Mouse (Mus musculus): ENCODE results near the gene Bcl9. TPM values are rescaled to one million over a fixed set of nuclear protein-coding genes. Genes with fewer than 3 reads are reported as not detected.

Gene Bcl9
- polyA plus RNA-seq, 1 experiment from 2014 or later = 59.8 TPM

DNA sequence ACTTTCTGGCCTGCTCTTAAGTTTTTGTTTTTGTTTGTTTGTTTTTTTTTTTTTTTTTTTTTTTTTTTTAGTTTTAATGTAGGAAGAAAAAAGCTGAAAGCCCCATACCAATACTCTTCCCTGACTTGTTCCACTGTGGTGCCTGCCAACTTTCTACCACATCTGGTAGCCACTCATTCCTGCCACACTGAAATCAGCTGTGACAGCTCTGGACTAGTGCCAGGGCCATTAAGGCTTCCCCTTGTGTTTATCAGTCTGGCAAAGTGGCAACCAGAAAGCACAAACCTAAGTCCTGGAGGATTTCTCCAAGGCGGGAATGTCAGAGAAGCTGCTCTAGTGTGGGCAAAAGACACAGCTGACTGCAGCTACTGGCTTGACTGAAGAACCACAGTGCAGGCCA is 83.3 kb downstream of the Bcl9 start:
- H3K27ac ChIP-seq (ENCODE audit: low read depth, low read length) = no peak overlapping the region
- H3K36me3 ChIP-seq (ENCODE audit: control insufficient read depth, insufficient read depth, low read length) = peaks cover 53% of the 10 kb centered on the region
- H3K27me3 ChIP-seq (ENCODE audit: control insufficient read depth, insufficient read depth, low read length) = no peaks in the 10 kb centered on the region
- ATAC-seq (ENCODE audit: low FRiP score) (no peak), DNase-seq (ENCODE audit: low spot score, missing footprints) (peak; percentile 69)
- H3K4me3 ChIP-seq (ENCODE audit: low read depth, low read length) = no peak overlapping the region
- H3K9ac ChIP-seq (ENCODE audit: low read length) = no peak overlapping the region
- 84% methylated on average over 1 of the region's 1 CpGs for WGBS
- no peaks in the 10 kb centered on the region for H3K4me1 ChIP-seq (ENCODE audit: control insufficient read depth, insufficient read depth, low read length)
- H3K9me3 ChIP-seq (ENCODE audit: control insufficient read depth, low read length) = no peaks in the 10 kb centered on the region
- H3K4me2 ChIP-seq = no peak overlapping the region

DNA sequence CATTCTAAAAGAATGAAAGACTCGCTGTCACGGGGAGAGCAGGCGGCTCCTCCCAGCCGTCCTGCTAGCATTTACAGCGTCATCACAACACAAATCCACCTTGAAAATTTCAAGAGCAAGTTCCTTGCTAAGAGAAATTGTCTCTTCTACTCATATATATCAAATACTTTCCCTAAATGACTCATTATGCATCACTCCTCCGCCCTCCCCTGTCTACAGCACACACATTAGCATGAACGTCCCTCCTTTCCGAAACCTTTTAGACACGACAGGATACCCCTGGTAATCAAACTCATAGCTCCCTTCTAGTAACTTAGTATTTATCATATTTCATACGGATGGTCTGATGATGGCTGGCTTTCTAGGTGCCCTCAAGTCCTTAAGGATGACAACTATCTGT is 83.8 kb downstream of the Bcl9 start:
- Histone ChIP-seq H3K4me2 (no peak overlapping the region), H3K4me3 (ENCODE audit: low read depth, low read length) (no peak overlapping the region), H3K36me3 (ENCODE audit: control insufficient read depth, insufficient read depth, low read length) (peaks cover 53% of the 10 kb centered on the region), H3K27ac (ENCODE audit: low read depth, low read length) (no peak overlapping the region), H3K27me3 (ENCODE audit: control insufficient read depth, insufficient read depth, low read length) (no peaks in the 10 kb centered on the region), H3K9ac (ENCODE audit: low read length) (no peak overlapping the region), H3K4me1 (ENCODE audit: control insufficient read depth, insufficient read depth, low read length) (no peaks in the 10 kb centered on the region), H3K9me3 (ENCODE audit: control insufficient read depth, low read length) (no peaks in the 10 kb centered on the region)
- 95% methylated on average over 10 of the region's 10 CpGs for WGBS
- ATAC-seq (ENCODE audit: low FRiP score) (no peak), DNase-seq (ENCODE audit: low spot score, missing footprints) (peak; percentile 31)

DNA sequence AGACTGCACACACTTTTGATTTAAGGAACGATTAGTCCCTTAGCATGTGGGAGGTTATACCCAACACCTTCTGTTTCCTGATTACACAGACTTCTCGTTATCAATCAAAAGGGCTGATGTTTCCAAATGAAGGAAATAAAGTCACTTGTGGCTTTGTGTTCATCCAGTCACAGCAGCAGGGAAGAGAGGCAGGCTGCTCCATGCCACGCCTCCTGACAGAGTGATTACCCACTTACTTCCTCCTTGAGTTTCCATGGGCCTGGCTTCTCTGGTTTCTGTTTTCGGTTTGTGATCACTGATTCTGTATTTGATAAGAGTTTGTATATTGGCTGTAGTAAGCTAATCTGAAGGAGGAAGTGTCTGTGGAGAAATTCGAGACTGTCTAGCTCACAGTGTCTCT is 86.5 kb downstream of the Bcl9 start:
- H3K36me3 ChIP-seq (ENCODE audit: control insufficient read depth, insufficient read depth, low read length) = peaks cover 60% of the 10 kb centered on the region
- no peak for DNase-seq (ENCODE audit: low spot score, missing footprints)
- 89% methylated on average over 5 of the region's 5 CpGs for WGBS

DNA sequence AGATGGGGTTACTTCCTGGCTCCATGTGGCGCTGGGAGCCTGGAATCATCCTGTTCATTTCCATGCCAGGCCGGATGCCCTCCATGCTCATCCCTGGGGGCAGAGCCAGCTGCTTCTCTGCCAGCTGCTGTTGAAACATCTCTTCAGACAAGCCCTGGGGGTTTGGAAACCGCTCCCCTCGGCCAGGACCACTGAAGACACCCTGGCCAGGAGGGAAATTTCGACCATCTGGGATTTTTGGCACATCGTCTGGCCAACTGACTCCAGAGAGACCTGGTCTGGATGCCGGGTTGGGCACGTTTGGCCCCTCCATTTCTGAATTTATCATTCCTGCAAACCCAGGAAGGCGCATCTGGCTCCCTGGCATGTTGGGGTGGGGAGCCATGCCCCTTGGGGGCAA is 88.4 kb downstream of the Bcl9 start:
- no peak overlapping the region for H3K27ac ChIP-seq (ENCODE audit: low read depth, low read length)
- ATAC-seq (ENCODE audit: low FRiP score) = no peak
- no peak overlapping the region for H3K4me3 ChIP-seq (ENCODE audit: low read depth, low read length)

More for the DNA sequence above, 86.5 kb downstream of the Bcl9 start:
- Histone ChIP-seq H3K4me3 (ENCODE audit: low read depth, low read length) (no peak overlapping the region), H3K9ac (ENCODE audit: low read length) (no peak overlapping the region), H3K27me3 (ENCODE audit: control insufficient read depth, insufficient read depth, low read length) (no peaks in the 10 kb centered on the region), H3K4me2 (no peak overlapping the region), H3K9me3 (ENCODE audit: control insufficient read depth, low read length) (no peaks in the 10 kb centered on the region), H3K4me1 (ENCODE audit: control insufficient read depth, insufficient read depth, low read length) (no peaks in the 10 kb centered on the region), H3K27ac (ENCODE audit: low read depth, low read length) (no peak overlapping the region)
- ATAC-seq (ENCODE audit: low FRiP score) = no peak

DNA sequence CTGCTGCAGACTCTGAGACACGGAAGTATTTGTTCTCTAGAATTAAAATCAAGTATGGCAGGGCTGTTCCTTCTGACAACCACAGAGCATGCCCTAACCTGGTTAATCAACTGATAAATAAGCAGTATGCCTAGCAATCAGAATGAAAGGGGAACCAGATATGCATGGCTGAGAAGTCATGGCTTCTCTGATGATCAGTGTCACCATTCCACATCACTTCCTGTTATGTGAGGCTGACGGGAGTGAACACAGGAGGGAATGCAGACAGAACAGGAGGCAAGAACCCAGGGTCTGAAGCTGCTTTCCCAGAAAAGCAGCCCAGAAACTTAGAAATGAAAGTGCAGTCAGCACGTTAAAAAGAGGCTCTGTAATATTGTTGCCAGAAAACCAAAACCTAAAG is 91.2 kb downstream of the Bcl9 start:
- no peak overlapping the region for H3K27ac ChIP-seq (ENCODE audit: low read depth, low read length)
- no peak for DNase-seq (ENCODE audit: low spot score, missing footprints)
- H3K9me3 ChIP-seq (ENCODE audit: control insufficient read depth, low read length) = no peaks in the 10 kb centered on the region
- no peaks in the 10 kb centered on the region for H3K4me1 ChIP-seq (ENCODE audit: control insufficient read depth, insufficient read depth, low read length)
- no peaks in the 10 kb centered on the region for H3K27me3 ChIP-seq (ENCODE audit: control insufficient read depth, insufficient read depth, low read length)
- WGBS = 87% methylated on average over 3 of the region's 3 CpGs
- no peak overlapping the region for H3K9ac ChIP-seq (ENCODE audit: low read length)
- H3K4me3 ChIP-seq (ENCODE audit: low read depth, low read length) = no peak overlapping the region
- ATAC-seq (ENCODE audit: low FRiP score) = no peak
- no peak overlapping the region for H3K4me2 ChIP-seq
- peaks cover 43% of the 10 kb centered on the region for H3K36me3 ChIP-seq (ENCODE audit: control insufficient read depth, insufficient read depth, low read length)

More for the DNA sequence above, 88.4 kb downstream of the Bcl9 start:
- Histone ChIP-seq H3K4me1 (ENCODE audit: control insufficient read depth, insufficient read depth, low read length) (no peaks in the 10 kb centered on the region), H3K9me3 (ENCODE audit: control insufficient read depth, low read length) (no peaks in the 10 kb centered on the region), H3K36me3 (ENCODE audit: control insufficient read depth, insufficient read depth, low read length) (peaks cover 57% of the 10 kb centered on the region), H3K9ac (ENCODE audit: low read length) (no peak overlapping the region), H3K4me2 (no peak overlapping the region), H3K27me3 (ENCODE audit: control insufficient read depth, insufficient read depth, low read length) (no peaks in the 10 kb centered on the region)
- WGBS = 93% methylated on average over 9 of the region's 9 CpGs
- DNase-seq (ENCODE audit: low spot score, missing footprints) = no peak

DNA sequence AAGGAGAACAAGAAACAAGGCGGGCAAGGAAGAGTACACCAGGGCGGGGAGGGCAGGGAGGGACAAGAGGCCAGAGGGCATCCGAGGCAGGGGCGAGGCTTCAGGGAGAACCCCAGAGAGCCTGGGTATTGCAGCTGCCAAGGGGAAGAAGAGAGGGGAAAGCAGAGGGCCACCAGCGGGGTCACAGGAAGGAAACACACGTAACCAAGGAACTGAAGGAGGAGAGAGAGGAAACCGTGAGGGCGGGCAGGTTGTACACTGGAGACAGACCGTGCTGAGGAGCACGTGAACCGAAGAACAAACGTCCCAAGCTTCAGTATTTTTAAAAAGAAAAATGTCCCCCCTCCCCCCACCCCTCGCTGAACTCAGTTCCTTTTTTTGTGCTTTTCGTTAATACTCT is 93.8 kb downstream of the Bcl9 start:
- Histone ChIP-seq H3K9me3 (ENCODE audit: control insufficient read depth, low read length) (no peaks in the 10 kb centered on the region), H3K36me3 (ENCODE audit: control insufficient read depth, insufficient read depth, low read length) (peaks cover 23% of the 10 kb centered on the region), H3K4me2 (no peak overlapping the region), H3K27me3 (ENCODE audit: control insufficient read depth, insufficient read depth, low read length) (no peaks in the 10 kb centered on the region), H3K4me1 (ENCODE audit: control insufficient read depth, insufficient read depth, low read length) (peaks cover 2% of the 10 kb centered on the region; the same call in 1 of the 2 replicates), H3K9ac (ENCODE audit: low read length) (no peak overlapping the region), H3K27ac (ENCODE audit: low read depth, low read length) (no peak overlapping the region), H3K4me3 (ENCODE audit: low read depth, low read length) (no peak overlapping the region)
- DNase-seq (ENCODE audit: low spot score, missing footprints) = no peak
- no peak for ATAC-seq (ENCODE audit: low FRiP score)
- 87% methylated on average over 14 of the region's 14 CpGs for WGBS

DNA sequence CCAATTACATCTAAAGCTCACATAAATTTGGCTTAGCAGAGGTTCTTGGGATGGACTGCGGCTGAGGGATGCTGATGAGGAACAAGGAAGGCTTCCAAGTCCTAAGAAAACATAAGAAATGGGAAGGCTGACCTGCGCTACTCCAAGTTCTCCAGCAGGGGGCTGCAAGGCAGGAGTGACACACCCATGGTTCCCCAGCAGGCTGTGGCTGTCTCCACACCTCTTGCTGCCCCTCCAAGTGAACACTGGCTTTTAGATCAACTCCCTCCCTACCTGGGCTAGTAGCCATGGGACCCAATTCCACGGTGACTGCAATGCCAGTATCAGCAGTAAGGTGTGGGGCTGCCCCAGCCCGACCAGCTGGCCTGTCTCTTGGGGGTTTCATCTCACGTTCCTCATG is 95.8 kb downstream of the Bcl9 start:
- no peak overlapping the region for H3K4me2 ChIP-seq
- WGBS = 57% methylated on average over 5 of the region's 5 CpGs
- H3K9ac ChIP-seq (ENCODE audit: low read length) = no peak overlapping the region
- peak; percentile 94 for DNase-seq (ENCODE audit: low spot score, missing footprints)
- H3K9me3 ChIP-seq (ENCODE audit: control insufficient read depth, low read length) = no peaks in the 10 kb centered on the region
- peak; percentile 77 for ATAC-seq (ENCODE audit: low FRiP score)
- H3K27me3 ChIP-seq (ENCODE audit: control insufficient read depth, insufficient read depth, low read length) = no peaks in the 10 kb centered on the region
- peaks cover 11% of the 10 kb centered on the region for H3K36me3 ChIP-seq (ENCODE audit: control insufficient read depth, insufficient read depth, low read length)
- no peak overlapping the region for H3K27ac ChIP-seq (ENCODE audit: low read depth, low read length)
- peaks cover 2% of the 10 kb centered on the region; the same call in 1 of the 2 replicates for H3K4me1 ChIP-seq (ENCODE audit: control insufficient read depth, insufficient read depth, low read length)
- H3K4me3 ChIP-seq (ENCODE audit: low read depth, low read length) = no peak overlapping the region

DNA sequence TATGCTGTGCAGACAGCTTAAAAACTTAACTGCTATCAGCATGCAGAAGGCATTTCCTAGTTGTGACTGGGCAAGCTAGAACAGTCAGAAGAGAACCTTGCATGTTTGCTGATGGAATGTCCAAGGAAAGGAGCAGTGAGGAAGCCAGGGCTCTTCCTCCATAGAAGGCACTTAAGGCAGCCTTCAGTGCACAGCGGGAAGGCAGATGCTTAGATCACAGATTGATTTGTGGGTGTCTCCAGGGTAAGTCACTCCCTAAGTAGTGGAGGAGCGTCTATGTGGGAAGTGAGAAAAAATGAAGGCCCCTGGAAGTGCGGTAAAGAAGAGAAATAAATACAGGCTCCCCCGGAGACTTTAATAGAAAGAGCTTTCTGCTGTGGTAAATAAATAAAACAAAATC is 98.5 kb downstream of the Bcl9 start:
- H3K27me3 ChIP-seq (ENCODE audit: control insufficient read depth, insufficient read depth, low read length) = no peaks in the 10 kb centered on the region
- no peak overlapping the region for H3K9ac ChIP-seq (ENCODE audit: low read length)
- ATAC-seq (ENCODE audit: low FRiP score) (no peak), DNase-seq (ENCODE audit: low spot score, missing footprints) (peak; percentile 60)
- no peak overlapping the region for H3K4me2 ChIP-seq
- no peaks in the 10 kb centered on the region; the same call in 1 of the 2 replicates for H3K36me3 ChIP-seq (ENCODE audit: control insufficient read depth, insufficient read depth, low read length)
- H3K4me3 ChIP-seq (ENCODE audit: low read depth, low read length) = no peak overlapping the region
- no peak overlapping the region for H3K27ac ChIP-seq (ENCODE audit: low read depth, low read length)
- H3K9me3 ChIP-seq (ENCODE audit: control insufficient read depth, low read length) = no peaks in the 10 kb centered on the region
- peaks cover 2% of the 10 kb centered on the region; the same call in 1 of the 2 replicates for H3K4me1 ChIP-seq (ENCODE audit: control insufficient read depth, insufficient read depth, low read length)
- WGBS = 31% methylated on average over 4 of the region's 4 CpGs

DNA sequence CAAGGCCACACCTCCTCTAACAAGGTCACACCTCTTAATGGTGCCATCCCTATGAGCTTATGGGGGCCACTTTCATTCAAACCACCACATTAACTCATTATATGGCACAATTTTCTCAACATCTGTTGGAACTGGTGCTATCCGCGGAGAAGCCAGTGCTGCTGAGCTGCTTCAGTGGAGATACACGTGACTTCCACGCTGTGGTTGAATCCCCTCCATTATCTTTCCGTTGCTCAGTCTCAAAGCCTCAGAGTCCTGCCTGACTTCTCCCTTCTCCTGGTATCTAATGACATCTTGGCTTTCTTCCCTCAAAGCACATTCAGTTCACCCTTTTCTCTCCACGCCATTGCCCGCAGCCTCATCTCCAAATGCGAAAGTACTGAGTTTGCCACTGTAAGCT is 101.1 kb downstream of the Bcl9 start:
- WGBS = 90% methylated on average over 8 of the region's 8 CpGs
- ATAC-seq (ENCODE audit: low FRiP score) (no peak), DNase-seq (ENCODE audit: low spot score, missing footprints) (peak; percentile 21)
- Histone ChIP-seq H3K4me1 (ENCODE audit: control insufficient read depth, insufficient read depth, low read length) (peaks cover 2% of the 10 kb centered on the region; the same call in 1 of the 2 replicates), H3K9me3 (ENCODE audit: control insufficient read depth, low read length) (no peaks in the 10 kb centered on the region), H3K9ac (ENCODE audit: low read length) (no peak overlapping the region), H3K4me2 (no peak overlapping the region), H3K36me3 (ENCODE audit: control insufficient read depth, insufficient read depth, low read length) (no peaks in the 10 kb centered on the region), H3K4me3 (ENCODE audit: low read depth, low read length) (no peak overlapping the region), H3K27ac (ENCODE audit: low read depth, low read length) (no peak overlapping the region), H3K27me3 (ENCODE audit: control insufficient read depth, insufficient read depth, low read length) (no peaks in the 10 kb centered on the region)
